Mouse (Mus musculus) small intestine, adult 2 months (tissue): ENCODE results near the gene Nadsyn1. TPM values are rescaled to one million over a fixed set of nuclear protein-coding genes. Genes with fewer than 3 reads are reported as not detected.

ENCODE experiments used
- H3K27ac ChIP-seq: fragments of 200-500 bp; 2 replicates; pipeline ENCODE4 v1.5.1; 2012; ENCODE audit warnings: low read depth, low read length, control low read depth, inconsistent platforms; ENCODE audit not compliant: insufficient read depth
- H3K27me3 ChIP-seq: fragments of 200-500 bp; 2 replicates; pipeline ENCODE4 v1.6.1; 2012; ENCODE audit warnings: mild to moderate bottlenecking, moderate library complexity, low read length, inconsistent platforms; ENCODE audit not compliant: control insufficient read depth, insufficient read depth
- H3K36me3 ChIP-seq: fragments of 200-500 bp; 2 replicates; pipeline ENCODE4 v1.6.1; 2012; ENCODE audit warnings: mild to moderate bottlenecking, low read length, control low read depth, inconsistent platforms; ENCODE audit not compliant: control insufficient read depth, insufficient read depth
- H3K4me1 ChIP-seq: fragments of 200-500 bp; 2 replicates; pipeline ENCODE4 v1.6.1; 2012; ENCODE audit warnings: low read length, inconsistent platforms, mixed read lengths; ENCODE audit not compliant: control insufficient read depth, insufficient read depth, insufficient read length
- H3K4me3 ChIP-seq: fragments of 200-500 bp; 2 replicates; pipeline ENCODE4 v1.5.1; 2012; ENCODE audit warnings: low read depth, mild to moderate bottlenecking, control low read depth, inconsistent platforms, low read length, moderate library complexity
- CTCF ChIP-seq: fragments of 200-500 bp; IDR thresholded peaks from 2 replicates; pipeline ENCODE4 v1.5.1; 2012; ENCODE audit warnings: low read depth, mild to moderate bottlenecking, control low read depth, inconsistent platforms, low read length, moderate library complexity, mixed read lengths; ENCODE audit not compliant: insufficient replicate concordance, insufficient read length; ENCODE audit errors: extremely low read depth
- POLR2A ChIP-seq: fragments of 200-500 bp; IDR thresholded peaks from 2 replicates; pipeline ENCODE4 v1.6.1; 2012; ENCODE audit warnings: low read depth, mild to moderate bottlenecking, control low read depth, inconsistent platforms, low read length, moderate library complexity
- WGBS: fragments of 180-500 bp; shearing (Covaris S2); methylation state at CpG from one replicate; pipeline ENCODE4 v1.1.7; 2018; 5-methylcytosine and 5-hydroxymethylcytosine counted together
- polyA plus RNA-seq: library from polyadenylated mRNA; depleted of rRNA; stranded (reverse); fragments of >200 nt; gene quantifications from 2 replicates; pipeline ENCODE4 v1.2.3, GENCODE M21; 2012; rRNA removed

Gene Nadsyn1
- 29.7 and 55.4 TPM in 2 replicates for polyA plus RNA-seq

DNA sequence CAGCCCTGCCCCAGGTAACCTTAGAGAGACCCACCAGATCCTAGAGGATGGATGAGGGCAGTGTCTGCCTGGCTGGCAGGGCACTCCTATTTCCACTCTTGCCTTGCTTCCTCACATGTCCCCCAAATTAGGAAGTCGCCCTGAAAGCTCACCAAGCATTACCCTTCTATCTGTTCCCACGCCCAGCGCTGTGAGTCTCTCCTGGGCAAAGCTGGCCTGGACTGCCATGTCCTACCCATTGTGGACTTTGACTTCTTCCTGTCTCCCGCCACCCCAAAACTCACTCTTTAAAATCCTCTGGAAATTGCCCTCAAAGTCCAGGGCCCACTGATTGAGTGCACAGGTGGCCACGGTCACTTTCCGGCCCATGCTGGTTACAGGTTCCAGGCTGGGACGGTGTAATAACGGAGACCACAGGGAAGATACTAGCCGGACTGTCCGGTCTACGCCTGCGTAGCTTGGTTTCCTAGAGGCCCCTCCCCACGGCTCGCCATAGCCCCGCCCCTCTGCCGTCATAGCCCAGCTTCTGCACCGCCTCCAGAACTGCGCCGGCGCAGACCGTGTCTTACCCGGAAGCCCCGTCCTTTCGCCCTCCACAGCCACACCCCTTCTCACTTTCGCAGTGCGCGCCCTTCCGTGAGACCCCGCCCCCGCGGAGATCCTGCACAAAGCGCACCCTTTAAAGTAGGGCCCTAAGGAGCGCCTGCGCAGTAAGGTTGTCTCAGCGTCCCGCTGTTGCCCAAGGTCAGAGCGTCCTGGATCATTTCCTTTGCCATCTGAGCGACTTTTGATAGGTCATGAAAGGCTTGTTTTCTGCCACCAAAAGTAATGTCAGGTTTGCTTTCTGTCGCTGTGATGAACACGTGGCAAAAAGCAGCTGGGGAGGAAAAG is at the start of gene Nadsyn1, which contains the start of gene Dhcr7:
Gene Nadsyn1, minus strand, starts transcription at position 475 of the 891 bp plus-strand sequence.
Gene Dhcr7, plus strand, starts transcription at position 771 of the 891 bp plus-strand sequence.
- Histone ChIP-seq H3K4me3 (peak within 1 kb of the TSS; percentile 77), H3K36me3 (peaks cover 11% of the 10 kb centered on the region), H3K27me3 (no peaks in the 10 kb centered on the region), H3K4me1 (peaks cover 13% of the 10 kb centered on the region), H3K27ac (peak within 1 kb of the TSS; percentile 92)
- under 1% methylated on average over 40 of the region's 40 CpGs for WGBS
- TF ChIP-seq POLR2A: peak; percentile 73; the same call in 1 of the 2 replicates
- no peak; the same call in 1 of the 2 replicates for TF ChIP-seq CTCF

DNA sequence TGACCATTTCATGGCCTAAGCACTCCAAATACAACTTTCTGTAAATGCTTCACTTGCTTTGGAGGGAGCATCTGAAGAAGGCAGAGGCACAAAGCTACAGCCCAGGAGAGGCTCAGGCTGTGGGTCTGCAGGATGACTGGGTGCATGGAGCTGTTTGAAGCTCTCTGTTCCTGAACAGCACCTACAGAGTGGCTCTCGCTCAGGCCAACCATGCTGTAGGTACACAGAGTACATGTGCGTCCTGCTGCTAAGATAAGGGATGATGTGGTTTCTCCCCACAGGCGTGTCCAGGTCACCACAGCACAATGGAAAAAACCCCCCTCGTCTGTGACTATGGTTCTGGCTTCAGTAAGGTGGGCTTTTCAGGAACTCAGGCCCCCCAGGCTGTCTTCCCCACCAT is 46.2 kb upstream of the Nadsyn1 start:
- Histone ChIP-seq H3K36me3 (no peaks in the 10 kb centered on the region), H3K4me3 (no peak overlapping the region), H3K4me1 (no peaks in the 10 kb centered on the region), H3K27ac (no peak overlapping the region), H3K27me3 (no peaks in the 10 kb centered on the region)
- no peak for TF ChIP-seq CTCF
- TF ChIP-seq POLR2A: no peak
- WGBS: 74% methylated on average over 4 of the region's 4 CpGs

DNA sequence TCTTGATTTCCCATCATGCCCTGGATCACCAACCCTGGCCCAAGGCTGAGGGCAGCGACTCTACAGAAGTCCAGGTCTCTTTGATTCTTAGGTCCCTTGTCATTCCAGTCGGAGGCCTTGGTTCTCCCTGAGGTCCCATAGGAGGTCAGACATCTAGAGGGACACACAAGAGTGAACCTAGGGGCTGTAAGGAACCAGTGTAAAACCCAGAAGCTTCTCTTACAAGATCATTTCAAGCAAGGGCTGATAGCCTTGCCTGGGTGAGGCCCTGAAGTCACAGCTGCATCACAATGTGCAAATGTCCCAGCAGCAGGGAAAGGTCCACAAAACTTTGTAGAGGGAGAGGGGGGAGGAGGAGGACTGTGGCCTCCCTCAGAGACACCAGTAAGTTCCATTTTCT is 43.9 kb upstream of the Nadsyn1 start, which contains the start of gene Gm498:
Gene Gm498, plus strand, starts transcription at position 301 of the 400 bp plus-strand sequence.
- no peak within 1 kb of the TSS for H3K27ac ChIP-seq
- TF ChIP-seq CTCF: no peak
- no peak for TF ChIP-seq POLR2A
- 87% methylated on average over 2 of the region's 2 CpGs for WGBS

DNA sequence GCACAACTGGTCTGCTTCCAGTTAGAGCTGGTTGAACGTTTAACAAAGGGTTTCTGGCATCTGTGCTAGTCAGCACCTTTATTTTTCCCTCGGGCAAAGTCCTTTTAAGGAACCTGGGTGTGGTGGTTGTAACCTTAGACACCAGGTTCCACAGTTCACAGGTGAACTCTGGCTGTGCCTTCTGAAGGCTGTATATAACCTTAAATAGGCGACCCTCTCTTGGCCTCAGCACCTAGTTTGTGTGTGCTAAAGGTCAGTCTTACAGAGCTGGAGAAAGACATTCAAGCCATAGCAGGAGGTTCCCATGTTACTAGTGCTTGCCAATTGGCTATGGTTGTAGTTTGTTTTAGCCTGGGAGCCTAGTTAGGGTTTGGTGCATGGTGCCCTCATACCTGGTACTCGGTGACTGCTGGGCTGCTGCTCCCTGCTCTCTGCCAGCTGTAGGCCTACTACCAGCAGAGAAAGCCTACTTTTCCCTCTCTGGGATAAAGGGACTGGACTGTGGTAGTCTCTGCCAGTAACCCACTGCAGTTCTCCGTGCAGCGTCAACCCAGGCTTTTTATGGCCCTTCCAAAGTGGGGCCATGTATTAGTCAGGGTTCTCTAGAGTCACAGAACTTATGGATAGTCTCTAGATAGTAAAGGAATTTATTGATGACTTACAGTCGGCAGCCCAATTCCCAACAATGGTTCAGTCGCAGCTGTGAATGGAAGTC is 26.3 kb upstream of the Nadsyn1 start:
- TF ChIP-seq CTCF: no peak
- peak overlapping the region; percentile 97 for H3K27ac ChIP-seq

More for the DNA sequence above, 43.9 kb upstream of the Nadsyn1 start, which contains the start of gene Gm498:
- H3K27me3 ChIP-seq: no peaks in the 10 kb centered on the region
- H3K4me1 ChIP-seq: no peaks in the 10 kb centered on the region
- no peak within 1 kb of the TSS for H3K4me3 ChIP-seq
- H3K36me3 ChIP-seq: no peaks in the 10 kb centered on the region

DNA sequence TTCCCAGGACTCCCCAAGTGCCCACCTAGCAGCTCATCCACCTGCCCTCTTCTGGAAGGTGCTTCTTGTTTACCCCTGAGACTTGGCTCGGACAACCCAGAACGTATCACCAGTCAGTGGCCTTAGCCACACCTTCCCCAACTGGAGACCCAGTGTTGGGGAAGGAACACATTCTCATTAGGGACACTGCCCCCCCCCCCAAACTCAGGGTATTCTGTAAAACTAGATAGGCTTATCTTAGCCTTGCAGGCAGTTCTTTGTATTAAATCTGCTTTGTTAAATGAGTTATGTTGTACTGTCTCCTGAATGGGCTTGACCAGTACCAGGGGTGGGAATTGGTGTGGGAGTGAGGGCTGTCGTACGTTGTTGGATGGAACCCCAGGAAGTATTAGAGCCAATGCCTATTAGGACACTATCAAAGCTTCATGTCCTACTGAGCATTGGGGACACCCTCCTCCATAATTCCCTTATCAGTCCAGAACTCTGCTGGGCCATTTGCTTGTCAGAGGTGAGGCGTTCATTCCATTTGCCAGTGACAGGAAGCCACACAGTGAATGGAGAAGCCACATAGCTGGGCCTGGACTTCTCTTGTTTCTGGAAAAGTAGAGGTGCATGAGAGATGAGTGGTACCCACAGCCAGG is 25.6 kb upstream of the Nadsyn1 start:
- WGBS: 43% methylated on average over 5 of the region's 5 CpGs
- no peaks in the 10 kb centered on the region for H3K27me3 ChIP-seq
- H3K27ac ChIP-seq: peak overlapping the region; percentile 94
- TF ChIP-seq POLR2A: no peak
- H3K4me3 ChIP-seq: no peak overlapping the region
- peaks cover 12% of the 10 kb centered on the region; the same call in 1 of the 2 replicates for H3K4me1 ChIP-seq
- H3K36me3 ChIP-seq: peaks cover 41% of the 10 kb centered on the region

More for the DNA sequence above, 26.3 kb upstream of the Nadsyn1 start:
- peaks cover 35% of the 10 kb centered on the region for H3K36me3 ChIP-seq
- H3K4me3 ChIP-seq: no peak overlapping the region
- H3K27me3 ChIP-seq: no peaks in the 10 kb centered on the region
- H3K4me1 ChIP-seq: peaks cover 12% of the 10 kb centered on the region; the same call in 1 of the 2 replicates
- 39% methylated on average over 7 of the region's 8 CpGs for WGBS

DNA sequence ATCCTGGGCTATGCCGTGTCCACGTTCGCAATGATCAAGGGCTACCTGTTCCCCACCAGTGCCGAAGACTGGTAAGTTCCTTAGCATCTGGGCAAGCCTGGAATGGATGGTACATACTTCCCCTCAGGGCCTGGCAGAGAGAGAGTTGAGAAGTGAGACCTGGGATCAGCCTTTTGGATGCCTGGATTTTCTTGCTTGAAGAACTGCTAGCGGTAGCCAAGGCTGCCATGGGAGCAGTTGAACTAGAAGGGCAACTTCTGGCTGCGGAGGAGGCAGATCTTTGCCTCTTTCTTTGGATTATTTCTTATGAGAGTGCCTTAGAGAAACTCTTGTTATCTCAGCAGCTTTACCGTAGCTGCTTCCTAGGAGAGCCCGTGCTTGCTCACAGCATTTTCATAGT is 18.7 kb upstream of the Nadsyn1 start:
- Histone ChIP-seq H3K27me3 (no peaks in the 10 kb centered on the region), H3K27ac (no peak overlapping the region), H3K36me3 (peaks cover 63% of the 10 kb centered on the region), H3K4me3 (no peak overlapping the region), H3K4me1 (no peaks in the 10 kb centered on the region; the same call in 1 of the 2 replicates)
- 97% methylated on average over 8 of the region's 8 CpGs for WGBS
- TF ChIP-seq CTCF (no peak), POLR2A (no peak)
